Mouse (Mus musculus) thymus, adult 2 months (tissue): ENCODE measurements around the gene Cacna1c.

Source experiments
- CTCF ChIP-seq: fragments of 200-500 bp; IDR thresholded peaks from 2 replicates; pipeline ENCODE4 v1.5.1; 2012; ENCODE audit warnings: mild to moderate bottlenecking, control low read depth, low read length, moderate library complexity, borderline replicate concordance; ENCODE audit not compliant: control insufficient read depth, poor library complexity, insufficient read depth; ENCODE audit errors: extremely low read depth
- POLR2A ChIP-seq: fragments of 200-500 bp; IDR thresholded peaks from 2 replicates; pipeline ENCODE4 v1.6.1; 2012; ENCODE audit warnings: mild to moderate bottlenecking, low read length, control low read depth, moderate library complexity; ENCODE audit not compliant: control insufficient read depth, poor library complexity, insufficient read depth; ENCODE audit errors: extremely low read depth

- TF ChIP-seq CTCF (no peak), POLR2A (no peak)
Measured at GRCm38 (mm10) chr6:119215040-119215613, 18.9 kb upstream of the Cacna1c start.
